Mouse (Mus musculus) heart, embryonic 15.5 days (tissue): ENCODE measurements around the gene Trappc6b. TPM values are rescaled to one million over a fixed set of nuclear protein-coding genes. Genes with fewer than 3 reads are reported as not detected.

Experiments used
- ATAC-seq: fragments of 200-750 bp; cut with Nextera tagmentation; replicated peaks from 2 replicates; pipeline ENCODE4 v1.8.0; 2017; ENCODE audit warnings: low read depth, moderate TSS enrichment; ENCODE audit not compliant: insufficient number of reproducible peaks, insufficient read depth, low FRiP score
- H3K27ac ChIP-seq: fragments of 300-500 bp; sonication (generic); 2 replicates; pipeline ENCODE4 v1.5.1; 2015; ENCODE audit warnings: mild to moderate bottlenecking, inconsistent platforms
- H3K27me3 ChIP-seq: fragments of 300-500 bp; sonication (generic); 2 replicates; pipeline ENCODE4 v1.6.1; 2015; ENCODE audit warnings: inconsistent platforms
- H3K36me3 ChIP-seq: fragments of 300-500 bp; sonication (generic); 2 replicates; pipeline ENCODE4 v1.6.1; 2015; ENCODE audit warnings: mild to moderate bottlenecking, inconsistent platforms
- H3K4me1 ChIP-seq: fragments of 300-500 bp; sonication (generic); replicated peaks from 2 replicates; pipeline ENCODE4 v1.6.1; 2015; ENCODE audit warnings: inconsistent platforms
- H3K4me2 ChIP-seq: fragments of 300-500 bp; sonication (generic); 2 replicates; pipeline ENCODE4 v1.6.1; 2015; ENCODE audit warnings: inconsistent platforms, mild to moderate bottlenecking, moderate library complexity
- H3K4me3 ChIP-seq: fragments of 300-500 bp; sonication (generic); 2 replicates; pipeline ENCODE4 v1.5.1; 2015; ENCODE audit warnings: mild to moderate bottlenecking, inconsistent platforms
- H3K9ac ChIP-seq: fragments of 300-500 bp; sonication (generic); 2 replicates; pipeline ENCODE4 v1.6.1; 2015; ENCODE audit warnings: mild to moderate bottlenecking, inconsistent platforms
- H3K9me3 ChIP-seq: fragments of 300-500 bp; sonication (generic); replicated peaks from 2 replicates; pipeline ENCODE4 v1.6.1; 2016; ENCODE audit warnings: inconsistent platforms
- WGBS: fragments of 180-500 bp; shearing (Covaris S2); methylation state at CpG from one replicate; pipeline ENCODE4 v1.1.7; 2015; ENCODE audit warnings: mixed read lengths; 5-methylcytosine and 5-hydroxymethylcytosine counted together
- polyA plus RNA-seq: library from polyadenylated mRNA; unstranded; fragments of >200 nt; fragmentation: Nextera tagmentation; extraction: Ambion mirVana; gene quantifications from 2 replicates; pipeline ENCODE4 v1.2.1, GENCODE M21; 2015

Gene Trappc6b
- 83.2 and 85.5 TPM in 2 replicates for polyA plus RNA-seq

DNA sequence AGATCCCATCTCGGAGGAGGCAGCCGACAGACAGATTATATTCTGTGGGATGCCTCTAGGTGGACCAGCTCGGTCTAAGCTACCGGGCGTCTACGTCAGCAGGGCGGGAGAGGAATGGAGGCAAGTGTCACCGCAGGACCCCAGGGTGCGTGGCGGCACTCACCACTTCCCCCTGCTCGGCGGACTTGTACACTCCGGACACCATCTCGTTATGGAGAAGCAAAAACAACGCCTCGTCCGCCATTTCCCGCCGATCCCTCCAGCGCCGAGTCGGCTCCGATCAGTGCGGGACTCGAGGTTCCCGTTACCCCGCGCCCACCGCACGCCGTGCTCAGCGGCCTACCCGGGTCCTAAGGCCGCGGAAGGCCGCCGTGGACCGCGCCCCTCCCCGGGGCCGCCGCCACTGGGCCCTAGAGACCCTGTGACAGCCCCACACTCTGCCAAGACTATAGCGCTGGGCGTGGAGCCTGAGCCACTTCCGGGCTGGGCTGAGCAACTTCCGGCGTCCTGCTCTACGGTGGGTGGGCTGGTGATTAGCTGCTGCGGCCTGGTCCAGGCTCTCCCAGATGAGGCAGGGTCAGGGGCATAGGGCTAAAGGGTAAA, at the start of gene Trappc6b:
Gene Trappc6b, minus strand, starts transcription at position 480 of the 603 bp plus-strand sequence.
- peaks cover 17% of the 10 kb centered on the region for H3K4me1 ChIP-seq
- H3K27ac ChIP-seq = peak within 1 kb of the TSS; percentile 92
- under 1% methylated on average over 49 of the region's 49 CpGs for WGBS
- H3K36me3 ChIP-seq = peaks cover 16% of the 10 kb centered on the region
- peak within 1 kb of the TSS; percentile 82 for H3K4me3 ChIP-seq
- peak within 1 kb of the TSS; percentile 63 for H3K4me2 ChIP-seq
- H3K9me3 ChIP-seq = no peaks in the 10 kb centered on the region
- H3K27me3 ChIP-seq = no peaks in the 10 kb centered on the region
- ATAC-seq = peak; percentile 96
- H3K9ac ChIP-seq = peak within 1 kb of the TSS; percentile 88

GRCm38 (mm10) chr12:59107926-59108325, 46.7 kb upstream of the Trappc6b start:
- Histone ChIP-seq H3K4me1 (no peaks in the 10 kb centered on the region), H3K4me2 (no peak overlapping the region), H3K27me3 (no peaks in the 10 kb centered on the region), H3K9ac (no peak overlapping the region), H3K27ac (no peak overlapping the region), H3K4me3 (no peak overlapping the region), H3K36me3 (no peaks in the 10 kb centered on the region), H3K9me3 (no peaks in the 10 kb centered on the region)
- 82% methylated on average over 4 of the region's 4 CpGs for WGBS
- ATAC-seq = no peak

DNA sequence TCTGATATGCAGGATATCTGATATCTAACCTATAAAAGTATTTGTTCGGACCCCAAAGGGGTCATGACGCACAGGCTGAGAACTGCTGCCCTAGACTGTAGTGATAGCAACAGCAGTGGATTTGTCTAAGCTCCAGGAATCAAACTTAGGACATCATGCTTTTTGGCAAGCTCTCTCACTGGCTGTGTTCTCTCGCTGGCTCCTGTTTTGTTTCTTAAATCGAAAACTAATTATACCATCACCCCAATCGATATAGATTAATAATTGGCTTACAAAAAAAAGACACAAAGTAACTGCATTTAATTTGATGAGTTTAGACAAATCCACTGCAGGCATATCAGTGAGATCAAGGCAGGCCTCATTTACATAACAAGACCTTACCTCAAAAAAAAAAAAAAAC, 45.2 kb upstream of the Trappc6b start:
- Histone ChIP-seq H3K9me3 (no peaks in the 10 kb centered on the region), H3K9ac (no peak overlapping the region), H3K4me3 (no peak overlapping the region), H3K36me3 (no peaks in the 10 kb centered on the region), H3K4me1 (no peaks in the 10 kb centered on the region), H3K27me3 (no peaks in the 10 kb centered on the region), H3K27ac (no peak overlapping the region), H3K4me2 (no peak overlapping the region)
- ATAC-seq = no peak
- 77% methylated on average over 5 of the region's 5 CpGs for WGBS

DNA sequence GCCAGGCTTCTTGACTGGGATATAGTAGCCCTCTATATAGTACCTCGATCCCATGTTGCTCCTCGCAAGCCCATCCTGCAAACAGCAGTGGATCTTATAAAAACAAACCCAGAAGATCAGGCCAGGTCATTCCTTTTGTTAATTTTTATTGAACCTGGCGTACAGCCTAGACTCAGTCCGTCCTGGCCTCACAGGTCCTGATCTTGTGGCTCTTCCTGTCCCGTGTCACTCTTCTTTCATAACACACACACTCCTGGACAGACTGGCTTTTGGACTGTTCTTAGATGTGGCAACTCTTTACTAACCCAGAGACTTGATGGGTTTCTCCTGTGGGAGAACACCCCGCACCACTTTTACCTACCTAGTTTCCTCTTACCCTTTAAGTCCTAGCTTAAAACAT, 44.6 kb upstream of the Trappc6b start:
- Histone ChIP-seq H3K27ac (no peak overlapping the region), H3K4me1 (no peaks in the 10 kb centered on the region), H3K4me3 (no peak overlapping the region), H3K9ac (no peak overlapping the region), H3K27me3 (no peaks in the 10 kb centered on the region), H3K4me2 (no peak overlapping the region), H3K9me3 (no peaks in the 10 kb centered on the region), H3K36me3 (no peaks in the 10 kb centered on the region)
- ATAC-seq = no peak
- 74% methylated on average over 6 of the region's 6 CpGs for WGBS

DNA sequence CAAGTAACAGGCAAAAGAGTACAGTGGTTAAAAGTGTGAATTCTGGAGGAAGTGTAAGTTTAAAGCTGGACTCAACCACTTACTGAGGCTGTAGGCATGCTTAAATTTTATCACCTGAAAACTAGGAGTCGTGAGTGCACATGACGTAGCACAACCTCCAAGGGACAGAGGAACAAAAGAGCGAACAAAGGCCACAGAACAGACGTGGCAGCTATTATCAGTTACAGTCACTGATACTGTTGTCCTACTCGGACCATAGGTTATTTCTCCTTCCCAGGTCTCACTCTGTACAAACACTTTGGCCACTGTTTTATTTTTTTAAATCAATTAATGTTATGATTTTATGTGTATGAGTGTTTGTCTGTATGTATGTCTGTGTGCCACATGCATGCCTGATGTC, 43.5 kb upstream of the Trappc6b start:
- Histone ChIP-seq H3K4me3 (no peak overlapping the region), H3K4me1 (no peaks in the 10 kb centered on the region), H3K4me2 (no peak overlapping the region), H3K9ac (no peak overlapping the region), H3K36me3 (no peaks in the 10 kb centered on the region), H3K27me3 (no peaks in the 10 kb centered on the region), H3K9me3 (no peaks in the 10 kb centered on the region), H3K27ac (no peak overlapping the region)
- 39% methylated on average over 5 of the region's 5 CpGs for WGBS
- ATAC-seq = no peak

- Histone ChIP-seq H3K36me3 (no peaks in the 10 kb centered on the region), H3K9ac (no peak within 1 kb of the TSS), H3K4me1 (no peaks in the 10 kb centered on the region), H3K9me3 (no peaks in the 10 kb centered on the region), H3K4me3 (no peak within 1 kb of the TSS), H3K4me2 (no peak within 1 kb of the TSS), H3K27ac (no peak within 1 kb of the TSS), H3K27me3 (no peaks in the 10 kb centered on the region)
- ATAC-seq = no peak
- 74% methylated on average over 19 of the region's 19 CpGs for WGBS
Measured at GRCm38 (mm10) chr12:59095104-59096025, 34.1 kb upstream of the Trappc6b start, which contains the start of gene Mia2. Mia2 (plus strand) TSS chr12:59095799.

GRCm38 (mm10) chr12:59093543-59093942, 32.3 kb upstream of the Trappc6b start:
- H3K4me2 ChIP-seq = no peak overlapping the region
- no peak overlapping the region for H3K4me3 ChIP-seq
- H3K4me1 ChIP-seq = no peaks in the 10 kb centered on the region
- no peak for ATAC-seq
- no peaks in the 10 kb centered on the region for H3K9me3 ChIP-seq
- no peak overlapping the region for H3K9ac ChIP-seq
- no peaks in the 10 kb centered on the region for H3K36me3 ChIP-seq
- no peaks in the 10 kb centered on the region for H3K27me3 ChIP-seq
- WGBS = 33% methylated on average over 2 of the region's 2 CpGs
- no peak overlapping the region for H3K27ac ChIP-seq

DNA sequence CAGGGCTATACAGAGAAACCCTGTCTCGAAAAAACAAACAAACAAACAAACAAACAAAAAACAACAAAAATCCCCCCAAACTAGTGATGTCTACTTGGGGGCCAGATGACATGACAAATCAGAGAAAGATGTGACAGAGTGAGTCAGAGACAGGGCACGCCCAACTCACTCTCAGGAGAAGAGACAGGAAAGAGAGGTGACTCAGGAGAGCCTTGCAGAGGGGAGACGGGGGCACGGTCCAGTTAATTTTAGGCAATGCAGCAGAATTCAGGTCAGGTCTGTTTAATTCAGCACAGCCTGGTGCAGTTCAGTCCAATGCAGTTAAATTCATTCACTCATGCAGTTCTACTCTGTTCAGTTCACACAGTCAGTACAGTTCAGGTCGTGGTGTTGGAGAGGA, 24.9 kb upstream of the Trappc6b start:
- Histone ChIP-seq H3K4me1 (no peaks in the 10 kb centered on the region), H3K27me3 (no peaks in the 10 kb centered on the region), H3K4me2 (no peak overlapping the region), H3K9ac (no peak overlapping the region), H3K4me3 (no peak overlapping the region), H3K27ac (no peak overlapping the region), H3K9me3 (no peaks in the 10 kb centered on the region), H3K36me3 (no peaks in the 10 kb centered on the region)
- 75% methylated on average over 5 of the region's 5 CpGs for WGBS
- ATAC-seq = no peak

GRCm38 (mm10) chr12:59084446-59084845, 23.2 kb upstream of the Trappc6b start:
- ATAC-seq = no peak

GRCm38 (mm10) chr12:59080461-59080860, 19.2 kb upstream of the Trappc6b start:
- Histone ChIP-seq H3K4me1 (no peaks in the 10 kb centered on the region), H3K4me2 (no peak overlapping the region), H3K4me3 (no peak overlapping the region), H3K9ac (no peak overlapping the region), H3K27ac (no peak overlapping the region), H3K27me3 (no peaks in the 10 kb centered on the region), H3K9me3 (no peaks in the 10 kb centered on the region), H3K36me3 (no peaks in the 10 kb centered on the region)
- ATAC-seq = no peak
- 84% methylated on average over 4 of the region's 4 CpGs for WGBS

More at GRCm38 (mm10) chr12:59084446-59084845, 23.2 kb upstream of the Trappc6b start:
- Histone ChIP-seq H3K4me1 (no peaks in the 10 kb centered on the region), H3K9me3 (no peaks in the 10 kb centered on the region), H3K36me3 (no peaks in the 10 kb centered on the region), H3K4me2 (no peak overlapping the region), H3K27ac (no peak overlapping the region), H3K27me3 (no peaks in the 10 kb centered on the region), H3K4me3 (no peak overlapping the region), H3K9ac (no peak overlapping the region)
- 59% methylated on average over 5 of the region's 5 CpGs for WGBS

DNA sequence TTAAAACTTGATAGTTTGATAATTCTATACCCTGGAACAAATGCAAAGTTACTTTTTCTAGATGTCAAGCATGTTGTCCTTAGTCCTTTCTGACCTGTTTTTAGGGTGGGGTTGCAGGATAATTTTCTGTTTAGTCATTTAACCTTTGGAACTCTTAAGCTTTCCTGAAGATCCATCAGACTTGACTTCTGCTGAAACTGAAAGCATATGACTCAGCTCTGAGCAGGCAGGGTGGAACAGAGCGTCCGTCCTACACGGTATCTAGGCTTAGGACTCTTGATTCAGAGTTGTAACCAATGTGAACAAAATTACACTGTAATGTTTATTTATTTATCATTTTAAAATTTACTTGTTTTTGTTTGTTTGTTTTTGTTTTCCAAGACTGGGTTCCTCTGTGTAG, 16.6 kb upstream of the Trappc6b start:
- no peaks in the 10 kb centered on the region for H3K4me1 ChIP-seq
- H3K27ac ChIP-seq = no peak overlapping the region
- WGBS = 87% methylated on average over 3 of the region's 3 CpGs
- no peak overlapping the region for H3K4me3 ChIP-seq
- H3K36me3 ChIP-seq = peaks cover 7% of the 10 kb centered on the region
- no peak overlapping the region for H3K4me2 ChIP-seq
- H3K9ac ChIP-seq = no peak overlapping the region
- ATAC-seq = no peak
- H3K27me3 ChIP-seq = no peaks in the 10 kb centered on the region
- no peaks in the 10 kb centered on the region for H3K9me3 ChIP-seq
